Mouse (Mus musculus) hindbrain, embryonic 10.5 days (tissue): ENCODE measurements around the gene S1pr2. TPM values are rescaled to one million over a fixed set of nuclear protein-coding genes. Genes with fewer than 3 reads are reported as not detected.

Source experiments
- DNase-seq: peaks from one replicate; pipeline ENCODE4 v3.0.0-alpha.2; 2017; ENCODE audit warnings: low spot score
- H3K27ac ChIP-seq: fragments of 300-500 bp; sonication (generic); 2 replicates; pipeline ENCODE4 v1.5.1; 2016; ENCODE audit warnings: mild to moderate bottlenecking, moderate library complexity
- H3K27me3 ChIP-seq: fragments of 300-500 bp; sonication (generic); 2 replicates; pipeline ENCODE4 v1.6.1; 2016; ENCODE audit warnings: mild to moderate bottlenecking; ENCODE audit not compliant: poor library complexity, insufficient read depth, severe bottlenecking
- H3K36me3 ChIP-seq: fragments of 300-500 bp; sonication (generic); 2 replicates; pipeline ENCODE4 v1.6.1; 2016; ENCODE audit warnings: mild to moderate bottlenecking, moderate library complexity
- H3K4me1 ChIP-seq: fragments of 300-500 bp; sonication (generic); replicated peaks from 2 replicates; pipeline ENCODE4 v1.6.1; 2016; ENCODE audit warnings: mild to moderate bottlenecking
- H3K4me3 ChIP-seq: fragments of 300-500 bp; sonication (generic); 2 replicates; pipeline ENCODE4 v1.5.1; 2016; ENCODE audit warnings: mild to moderate bottlenecking, moderate library complexity
- H3K9me3 ChIP-seq: fragments of 300-500 bp; sonication (generic); 2 replicates; pipeline ENCODE4 v1.6.1; 2016; ENCODE audit warnings: mild to moderate bottlenecking, moderate library complexity
- WGBS: fragments of 180-500 bp; shearing (Covaris S2); methylation state at CpG from one replicate; pipeline ENCODE4 v1.1.7; 2016; 5-methylcytosine and 5-hydroxymethylcytosine counted together
- polyA plus RNA-seq: library from polyadenylated mRNA; unstranded; fragments of >200 nt; fragmentation: Nextera tagmentation; extraction: Ambion mirVana; gene quantifications from 2 replicates; pipeline ENCODE4 v1.2.1, GENCODE M21; 2016

Gene S1pr2
- polyA plus RNA-seq, result 24.2 and 25.2 TPM in 2 replicates

DNA sequence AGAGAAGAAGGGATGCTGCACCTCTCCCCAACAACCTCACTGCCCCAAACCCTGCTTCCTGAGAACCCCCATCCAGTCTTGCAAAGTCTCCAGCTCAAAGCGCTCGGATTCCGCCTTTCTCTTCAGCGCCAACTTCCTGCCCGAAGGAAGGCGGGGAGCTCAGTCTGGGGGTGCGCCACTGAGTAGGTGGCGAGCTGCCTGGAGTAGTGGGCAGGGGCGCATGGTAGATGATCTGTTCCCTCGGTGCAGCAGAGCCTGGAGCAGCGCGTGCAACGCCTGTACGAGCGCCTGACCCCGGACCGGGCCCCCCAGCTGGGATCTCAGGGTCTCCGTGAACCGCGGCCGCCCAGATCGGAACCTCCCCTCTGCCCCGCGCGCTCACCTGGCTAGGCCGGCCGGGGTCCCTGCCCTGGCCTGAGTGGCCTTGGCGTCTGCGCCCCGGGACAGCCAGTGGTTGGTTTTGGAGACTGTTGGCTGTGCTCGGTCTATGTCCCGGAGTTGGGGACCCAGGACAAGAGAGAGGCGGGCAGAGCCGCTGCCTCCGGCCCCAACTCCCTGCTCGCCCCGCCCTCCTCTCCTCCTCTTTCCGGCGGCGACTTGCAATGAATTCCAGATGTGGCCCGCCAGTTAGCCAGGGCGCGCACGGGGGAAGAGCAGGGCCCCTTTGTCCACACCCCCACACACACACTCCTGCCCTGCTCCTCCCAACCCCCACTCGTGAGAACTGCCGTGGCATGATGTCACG is at the start of gene S1pr2:
Gene S1pr2 (minus strand): TSS at position 566 of the 745 bp plus-strand sequence.
- no peaks in the 10 kb centered on the region for H3K9me3 ChIP-seq
- peaks cover 59% of the 10 kb centered on the region for H3K4me1 ChIP-seq
- WGBS, result under 1% methylated on average over 47 of the region's 47 CpGs
- peak; percentile 87 for DNase-seq
- H3K4me3 ChIP-seq, result peak within 1 kb of the TSS; percentile 87
- peak within 1 kb of the TSS; percentile 91 for H3K27ac ChIP-seq
- H3K36me3 ChIP-seq, result no peaks in the 10 kb centered on the region
- H3K27me3 ChIP-seq, result peaks cover 12% of the 10 kb centered on the region; the same call in 1 of the 2 replicates

- H3K27ac ChIP-seq, result no peak overlapping the region
- no peak for DNase-seq
- no peak overlapping the region for H3K4me3 ChIP-seq
- peaks cover 22% of the 10 kb centered on the region for H3K4me1 ChIP-seq
- no peaks in the 10 kb centered on the region for H3K36me3 ChIP-seq
- WGBS, result 72% methylated on average over 19 of the region's 19 CpGs
- no peaks in the 10 kb centered on the region for H3K9me3 ChIP-seq
- peaks cover 55% of the 10 kb centered on the region for H3K27me3 ChIP-seq
Observed at GRCm38 (mm10) chr9:21025258-21025810, 48.8 kb upstream of the S1pr2 start.

DNA sequence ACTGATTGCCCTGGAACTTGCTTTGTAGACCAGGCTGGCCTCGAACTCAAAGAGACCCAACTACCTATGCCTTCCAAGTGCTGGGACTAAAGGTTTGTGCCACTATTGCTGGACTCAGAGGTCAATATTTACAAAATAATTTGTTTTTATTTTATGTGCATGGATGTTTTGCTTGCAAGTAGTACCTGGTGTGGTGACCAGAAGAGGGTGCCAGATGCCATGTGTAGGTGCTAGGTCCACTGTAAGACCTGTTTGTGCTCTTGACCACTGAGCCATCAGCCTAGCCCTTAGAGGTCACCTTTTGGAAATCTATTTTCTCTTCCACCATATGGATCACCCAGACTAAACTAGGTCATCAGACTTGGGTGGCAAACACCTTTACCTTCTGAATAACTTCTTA is 46.1 kb upstream of the S1pr2 start:
- peaks cover 46% of the 10 kb centered on the region for H3K27me3 ChIP-seq
- 84% methylated on average over 1 of the region's 1 CpGs for WGBS
- H3K4me1 ChIP-seq, result 0 out of 2 replicates have a peak, but pooled peaks cover 5% of the 10 kb centered on the region

DNA sequence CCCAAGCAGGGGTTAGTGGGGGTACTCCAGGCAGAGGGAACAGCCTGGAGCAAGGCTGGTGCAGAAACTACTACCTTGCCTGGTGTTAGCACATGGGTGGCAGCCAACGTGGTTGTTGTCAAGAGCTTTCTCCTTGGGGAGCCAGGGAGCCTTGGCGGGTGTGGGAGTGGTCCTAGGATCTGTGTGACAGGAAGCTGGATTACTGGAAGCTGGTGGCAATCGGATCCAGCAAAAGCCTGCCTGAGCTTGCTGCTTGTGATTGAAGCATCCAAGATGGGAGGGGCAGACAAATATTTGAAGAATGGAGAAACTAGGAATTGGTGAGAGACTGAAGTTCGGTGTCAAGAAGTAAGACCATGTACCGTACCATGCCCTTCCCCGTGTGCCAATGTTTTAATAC is 45.7 kb upstream of the S1pr2 start:
- no peak overlapping the region for H3K27ac ChIP-seq
- DNase-seq, result no peak
- 61% methylated on average over 6 of the region's 6 CpGs for WGBS
- no peak overlapping the region for H3K4me3 ChIP-seq
- no peaks in the 10 kb centered on the region for H3K36me3 ChIP-seq
- H3K27me3 ChIP-seq, result peaks cover 46% of the 10 kb centered on the region
- no peaks in the 10 kb centered on the region for H3K9me3 ChIP-seq
- 0 out of 2 replicates have a peak, but pooled peaks cover 4% of the 10 kb centered on the region for H3K4me1 ChIP-seq

More for the DNA sequence above, 46.1 kb upstream of the S1pr2 start:
- Histone ChIP-seq H3K36me3 (no peaks in the 10 kb centered on the region), H3K9me3 (no peaks in the 10 kb centered on the region), H3K27ac (no peak overlapping the region), H3K4me3 (no peak overlapping the region)
- DNase-seq, result no peak

DNA sequence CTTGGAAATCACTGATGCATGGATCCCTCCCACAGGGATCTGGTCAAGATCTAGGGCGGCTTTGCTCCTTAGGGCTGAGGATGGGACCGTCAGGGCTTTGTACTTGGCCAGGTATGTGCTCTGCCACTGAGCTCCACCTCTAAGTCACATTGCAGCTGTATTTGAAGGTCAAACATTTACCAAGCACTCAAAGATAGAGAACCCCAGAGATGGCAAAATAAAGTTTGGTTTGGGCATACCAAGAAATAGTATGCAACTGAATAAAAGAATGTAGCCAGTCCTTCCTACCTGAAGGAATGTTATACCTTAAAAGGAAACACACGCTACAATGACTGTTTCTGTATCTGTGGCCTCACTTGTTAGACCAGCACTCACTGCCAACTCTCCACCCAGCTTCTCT is 44.8 kb upstream of the S1pr2 start:
- Histone ChIP-seq H3K9me3 (no peaks in the 10 kb centered on the region), H3K4me3 (no peak overlapping the region), H3K4me1 (peaks cover under 1% of the 10 kb centered on the region; the same call in 1 of the 2 replicates), H3K27ac (no peak overlapping the region), H3K36me3 (no peaks in the 10 kb centered on the region), H3K27me3 (peaks cover 46% of the 10 kb centered on the region)
- no peak for DNase-seq
- WGBS, result 71% methylated on average over 3 of the region's 3 CpGs

DNA sequence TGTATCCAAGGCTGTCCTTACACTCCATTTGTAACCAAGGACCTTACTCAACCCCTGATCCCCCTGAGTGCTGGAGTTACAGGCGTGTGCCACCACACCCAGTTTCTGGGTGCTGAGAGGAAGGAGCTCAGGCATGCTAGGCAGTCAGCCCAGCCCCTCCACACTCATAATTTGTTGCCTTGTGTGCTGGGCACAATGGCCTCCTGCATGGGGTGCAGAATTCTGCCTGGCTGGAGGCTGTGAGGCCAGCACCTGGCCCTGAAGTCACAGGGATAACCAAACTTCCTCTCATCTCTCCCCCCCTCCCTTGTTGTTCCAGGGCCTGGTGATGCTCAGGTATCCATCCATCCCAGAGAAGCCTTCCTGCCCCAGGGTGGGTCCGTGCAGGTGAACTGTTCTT is 42.0 kb upstream of the S1pr2 start:
- Histone ChIP-seq H3K36me3 (no peaks in the 10 kb centered on the region), H3K27ac (no peak overlapping the region), H3K4me1 (peaks cover 15% of the 10 kb centered on the region), H3K4me3 (no peak overlapping the region), H3K9me3 (no peaks in the 10 kb centered on the region), H3K27me3 (peaks cover 60% of the 10 kb centered on the region)
- DNase-seq, result no peak
- WGBS, result 78% methylated on average over 2 of the region's 2 CpGs

GRCm38 (mm10) chr9:21017177-21017575 is 40.6 kb upstream of the S1pr2 start:
- H3K4me3 ChIP-seq, result no peak overlapping the region
- peaks cover 15% of the 10 kb centered on the region for H3K4me1 ChIP-seq
- no peaks in the 10 kb centered on the region for H3K9me3 ChIP-seq
- no peak for DNase-seq
- 42% methylated on average over 4 of the region's 4 CpGs for WGBS
- no peaks in the 10 kb centered on the region for H3K36me3 ChIP-seq
- no peak overlapping the region for H3K27ac ChIP-seq
- peaks cover 71% of the 10 kb centered on the region for H3K27me3 ChIP-seq

- 5% methylated on average over 17 of the region's 17 CpGs for WGBS
- no peak overlapping the region for H3K27ac ChIP-seq
Observed at GRCm38 (mm10) chr9:21016331-21017176, 40.0 kb upstream of the S1pr2 start.

GRCm38 (mm10) chr9:21015571-21016130 is 39.1 kb upstream of the S1pr2 start, which contains the start of gene Icam1:
Gene Icam1 (plus strand): TSS chr9:21015985.
- Histone ChIP-seq H3K27ac (peak within 1 kb of the TSS; percentile 40; the same call in 1 of the 2 replicates), H3K9me3 (no peaks in the 10 kb centered on the region), H3K4me1 (peaks cover 15% of the 10 kb centered on the region), H3K36me3 (no peaks in the 10 kb centered on the region), H3K27me3 (peaks cover 77% of the 10 kb centered on the region), H3K4me3 (peak within 1 kb of the TSS; percentile 43)
- WGBS, result 1% methylated on average over 30 of the region's 30 CpGs
- peak; percentile 25 for DNase-seq

More at GRCm38 (mm10) chr9:21016331-21017176, 40.0 kb upstream of the S1pr2 start:
- Histone ChIP-seq H3K4me1 (peaks cover 15% of the 10 kb centered on the region), H3K36me3 (no peaks in the 10 kb centered on the region), H3K4me3 (peak overlapping the region; percentile 43), H3K9me3 (no peaks in the 10 kb centered on the region), H3K27me3 (peaks cover 77% of the 10 kb centered on the region)
- DNase-seq, result peak; percentile 13

DNA sequence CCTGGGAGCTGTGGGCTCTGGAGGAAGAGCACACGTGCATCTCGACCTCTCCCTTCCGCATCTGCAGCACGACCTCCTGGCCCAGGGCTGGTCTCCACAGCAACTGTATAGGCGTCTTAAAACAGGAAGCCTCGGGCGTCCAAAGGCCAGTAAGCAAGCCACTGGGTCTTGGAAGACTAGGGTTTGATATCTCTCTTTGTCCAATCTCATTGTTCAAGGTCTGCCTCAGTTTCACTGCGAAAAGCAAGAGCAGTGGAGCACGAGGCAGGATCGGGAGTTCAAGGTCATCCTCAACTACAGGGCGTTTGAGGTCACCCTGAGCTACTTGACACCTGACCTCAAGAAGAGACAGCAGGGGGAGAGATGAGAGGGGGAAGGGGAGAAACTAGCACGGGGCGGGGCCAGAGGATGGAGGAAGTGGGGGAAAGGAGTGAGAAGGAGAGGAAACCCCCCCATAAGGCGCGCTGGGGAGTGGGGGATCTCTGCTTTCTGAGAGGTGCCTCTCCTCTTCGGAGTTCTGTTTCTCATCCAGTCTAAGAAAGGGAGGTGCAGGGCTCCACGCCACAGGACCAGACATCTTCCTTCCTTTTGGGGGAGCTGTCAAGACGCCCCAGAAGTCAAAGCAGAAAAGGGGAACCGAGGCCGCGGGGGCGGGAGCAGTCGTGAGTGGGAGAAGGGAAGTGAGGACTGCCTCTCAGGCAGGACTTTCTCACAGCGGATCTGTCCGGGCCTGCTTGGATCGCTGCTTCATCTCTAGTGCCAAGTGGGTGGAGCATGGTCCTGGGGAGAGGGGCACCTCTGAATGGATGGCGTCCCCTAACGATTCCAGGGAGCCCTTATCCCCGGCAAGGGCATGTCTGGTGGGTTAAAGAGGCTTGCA is 38.4 kb upstream of the S1pr2 start:
- Histone ChIP-seq H3K27me3 (peaks cover 74% of the 10 kb centered on the region), H3K36me3 (no peaks in the 10 kb centered on the region), H3K4me3 (peak overlapping the region; percentile 43), H3K27ac (peak overlapping the region; percentile 40; the same call in 1 of the 2 replicates), H3K4me1 (peaks cover 15% of the 10 kb centered on the region), H3K9me3 (no peaks in the 10 kb centered on the region)
- peak; percentile 28 for DNase-seq
- WGBS, result 2% methylated on average over 29 of the region's 29 CpGs

DNA sequence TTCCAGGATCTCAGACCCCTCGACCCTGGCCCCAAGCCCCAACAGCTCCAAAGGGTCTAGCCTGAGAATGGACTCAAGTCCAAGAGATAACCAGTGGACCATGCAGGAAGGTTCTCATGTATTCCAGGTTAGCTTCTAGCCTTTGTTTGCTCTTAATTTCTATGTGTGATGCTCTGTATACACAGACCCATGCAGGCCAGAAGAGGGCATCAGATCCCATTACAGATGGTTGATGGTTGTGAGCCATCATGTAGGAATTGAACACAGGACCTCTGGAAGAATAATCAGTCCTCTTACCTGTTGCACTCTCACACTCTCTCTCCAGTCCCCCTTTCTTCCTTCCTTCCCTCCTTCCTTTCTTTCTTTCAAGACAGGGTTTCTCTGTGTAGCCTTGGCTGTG is 35.8 kb upstream of the S1pr2 start:
- Histone ChIP-seq H3K36me3 (peaks cover 19% of the 10 kb centered on the region), H3K9me3 (no peaks in the 10 kb centered on the region), H3K27me3 (peaks cover 55% of the 10 kb centered on the region), H3K4me1 (peaks cover 15% of the 10 kb centered on the region), H3K4me3 (no peak overlapping the region), H3K27ac (no peak overlapping the region)
- DNase-seq, result no peak
- 50% methylated on average over 1 of the region's 1 CpGs for WGBS
